Mouse (Mus musculus): ENCODE results near the gene Cyp3a41b.
"Not testable (repeated sequence)": the region's sequence is repeated elsewhere in the genome, so short reads cannot be mapped to it uniquely, and the experiment has no call there.

DNA sequence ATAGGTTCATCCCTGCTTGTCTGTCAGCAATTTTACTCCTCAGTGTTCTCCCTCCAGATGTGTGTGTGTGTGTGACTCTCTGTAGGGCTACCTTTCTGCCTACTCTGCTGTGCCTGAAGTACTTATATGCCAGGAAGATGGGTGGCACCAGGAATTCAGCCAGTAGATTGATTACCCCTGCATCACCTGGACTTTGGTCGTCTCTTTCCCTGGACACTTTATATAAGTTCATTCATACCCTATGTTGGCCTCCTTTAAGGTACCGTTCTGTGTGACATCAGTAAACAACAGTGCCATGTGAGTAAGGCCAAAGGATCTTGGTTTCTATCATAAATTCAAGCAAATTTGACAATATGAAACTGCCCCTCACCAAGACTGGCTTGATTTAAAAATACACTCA is at the start of gene Cyp3a41b:
- TF ChIP-seq POLR2A (IDR thresholded peaks at IDR 0.05; ENCODE audit: insufficient read length, low read depth); CEBPB (IDR thresholded peaks at IDR 0.05; ENCODE audit: insufficient read depth, poor library complexity, severe bottlenecking); USF1 (IDR thresholded peaks at IDR 0.05; ENCODE audit: low read depth); E2F4 (IDR thresholded peaks at IDR 0.05; ENCODE audit: insufficient read depth); MYOD1 (IDR thresholded peaks at IDR 0.05; ENCODE audit: control insufficient read depth in 1 of 3, insufficient read length in 2 of 3, low read depth in 2 of 3); POLR2AphosphoS2 (IDR thresholded peaks at IDR 0.05; ENCODE audit: insufficient read length, low read depth): not testable (repeated sequence)

Measured in myocyte (in vitro differentiated cells).